Mouse (Mus musculus) CH12.LX (cell line): ENCODE results near the gene Olfr47. TPM values are rescaled to one million over a fixed set of nuclear protein-coding genes. Genes with fewer than 3 reads are reported as not detected.

Source experiments
- DNase-seq: peaks from one replicate; pipeline ENCODE4 v3.0.0-alpha.2; 2013; ENCODE audit errors: extremely low read depth
- H3K27ac ChIP-seq: 2 replicates; pipeline ENCODE4 v1.5.1; 2012; ENCODE audit warnings: low read depth, mild to moderate bottlenecking, control low read depth, moderate library complexity; ENCODE audit not compliant: insufficient read depth
- H3K27me3 ChIP-seq: replicated peaks from 2 replicates; pipeline ENCODE3; 2012; ENCODE audit warnings: inconsistent platforms
- H3K36me3 ChIP-seq, 2 experiments: replicated peaks in 1 of 2; 2 replicates each; pipeline versions ENCODE3 to v1.6.1; 2012; ENCODE audit warnings: inconsistent platforms in 1 of 2, low read length in 1 of 2, mild to moderate bottlenecking in 1 of 2, mixed read lengths in 1 of 2, moderate library complexity in 1 of 2; ENCODE audit not compliant: control insufficient read depth in 1 of 2, insufficient read depth in 1 of 2
- H3K4me1 ChIP-seq, 2 experiments: 2 replicates each; pipeline ENCODE4 v1.6.1; 2012; ENCODE audit warnings: inconsistent platforms in 1 of 2, moderate library complexity in 1 of 2; ENCODE audit not compliant: insufficient read depth in 2 of 2, control insufficient read depth in 1 of 2
- H3K4me2 ChIP-seq: 2 replicates; pipeline ENCODE4 v1.6.1; 2012; ENCODE audit warnings: low read depth, mild to moderate bottlenecking, control low read depth; ENCODE audit not compliant: poor library complexity, insufficient read depth, severe bottlenecking
- H3K4me3 ChIP-seq, 3 experiments: fragments of 150-350 bp in 1 of 3; sonication (generic) in 1 of 3; replicated peaks in 1 of 3; 2 replicates each; pipeline versions ENCODE3 to v1.5.1; 2011 to 2012; ENCODE audit warnings: low read depth in 2 of 3, low read length in 2 of 3, mild to moderate bottlenecking in 2 of 3, moderate library complexity in 2 of 3, control low read depth in 1 of 3, improper control_type of control experiment in 1 of 3, inconsistent platforms in 1 of 3, mixed read lengths in 1 of 3; ENCODE audit not compliant: poor library complexity in 1 of 3
- H3K79me2 ChIP-seq: replicated peaks from 2 replicates; pipeline ENCODE4 v1.6.1; 2012; ENCODE audit warnings: mild to moderate bottlenecking, moderate library complexity; ENCODE audit not compliant: control insufficient read depth, poor library complexity, insufficient read depth, severe bottlenecking; ENCODE audit errors: extremely low read depth
- H3K9ac ChIP-seq: 2 replicates; pipeline ENCODE4 v1.6.1; 2012; ENCODE audit warnings: low read depth, mild to moderate bottlenecking, control low read depth, moderate library complexity; ENCODE audit not compliant: insufficient read depth
- H3K9me3 ChIP-seq: replicated peaks from 2 replicates; pipeline ENCODE3; 2012; ENCODE audit warnings: low read length, inconsistent platforms, mixed read lengths
- BHLHE40 ChIP-seq: IDR thresholded peaks from 2 replicates; pipeline ENCODE4 v1.6.1; 2011; ENCODE audit warnings: mild to moderate bottlenecking, low read depth, low read length, improper control_type of control experiment
- CHD1 ChIP-seq: IDR thresholded peaks from 2 replicates; pipeline ENCODE4 v1.6.1; 2012; ENCODE audit warnings: low read depth, low read length, improper control_type of control experiment, inconsistent platforms
- CHD2 ChIP-seq: IDR thresholded peaks from 2 replicates; pipeline ENCODE4 v1.6.1; 2011; ENCODE audit warnings: low read length, improper control_type of control experiment
- CTCF ChIP-seq, 2 experiments: IDR thresholded peaks in 1 of 2; conservative IDR thresholded peaks in 1 of 2; 2 replicates each; pipeline ENCODE4 v1.5.1; 2011 to 2012; ENCODE audit warnings: low read depth in 2 of 2, low read length in 2 of 2, improper control_type of control experiment in 1 of 2, inconsistent platforms in 1 of 2, mild to moderate bottlenecking in 1 of 2, moderate library complexity in 1 of 2
- E2F4 ChIP-seq: IDR thresholded peaks from 2 replicates; pipeline ENCODE4 v1.6.1; 2011; ENCODE audit warnings: low read depth, low read length, improper control_type of control experiment; ENCODE audit not compliant: insufficient replicate concordance
- ELF1 ChIP-seq: IDR thresholded peaks from 2 replicates; pipeline ENCODE4 v1.6.1; 2014; ENCODE audit warnings: low read depth, mild to moderate bottlenecking, inconsistent platforms, low read length, improper control_type of control experiment
- ETS1 ChIP-seq: conservative IDR thresholded peaks from 2 replicates; pipeline ENCODE4 v1.6.1; 2012; ENCODE audit warnings: low read depth, mild to moderate bottlenecking, inconsistent platforms, low read length, improper control_type of control experiment, moderate library complexity
- GABPA ChIP-seq: IDR thresholded peaks from 2 replicates; pipeline ENCODE4 v1.6.1; 2012; ENCODE audit warnings: low read depth, low read length, improper control_type of control experiment, inconsistent platforms; ENCODE audit not compliant: insufficient replicate concordance
- HCFC1 ChIP-seq: IDR thresholded peaks from 2 replicates; pipeline ENCODE4 v1.6.1; 2012; ENCODE audit warnings: low read depth, mild to moderate bottlenecking, inconsistent platforms, low read length, improper control_type of control experiment
- JUN ChIP-seq: IDR thresholded peaks from 2 replicates; pipeline ENCODE4 v1.6.1; 2011; ENCODE audit warnings: low read depth, mild to moderate bottlenecking, low read length, improper control_type of control experiment, moderate library complexity; ENCODE audit not compliant: insufficient read depth
- JUND ChIP-seq: conservative IDR thresholded peaks from 2 replicates; pipeline ENCODE4 v1.6.1; 2011; ENCODE audit warnings: low read depth, low read length, improper control_type of control experiment
- MAFK ChIP-seq: IDR thresholded peaks from 2 replicates; pipeline ENCODE4 v1.6.1; 2011; ENCODE audit warnings: low read length, improper control_type of control experiment; ENCODE audit not compliant: insufficient replicate concordance
- MEF2A ChIP-seq: IDR thresholded peaks from 2 replicates; pipeline ENCODE4 v1.6.1; 2014; ENCODE audit warnings: low read depth, mild to moderate bottlenecking, inconsistent platforms, low read length, improper control_type of control experiment, borderline replicate concordance
- NELFE ChIP-seq: IDR thresholded peaks from 2 replicates; pipeline ENCODE4 v1.6.1; 2011; ENCODE audit warnings: low read depth, low read length, improper control_type of control experiment
- POLR2AphosphoS2 ChIP-seq: IDR thresholded peaks from 2 replicates; pipeline ENCODE4 v1.6.1; 2011; ENCODE audit warnings: low read depth, low read length, improper control_type of control experiment
- RAD21 ChIP-seq: IDR thresholded peaks from 2 replicates; pipeline ENCODE4 v1.6.1; 2011; ENCODE audit warnings: low read depth, mild to moderate bottlenecking, low read length, improper control_type of control experiment, moderate library complexity
- RCOR1 ChIP-seq: conservative IDR thresholded peaks from 2 replicates; pipeline ENCODE4 v1.6.1; 2012; ENCODE audit warnings: low read depth, mild to moderate bottlenecking, inconsistent platforms, low read length, improper control_type of control experiment
- SIN3A ChIP-seq: IDR thresholded peaks from 2 replicates; pipeline ENCODE4 v1.6.1; 2012; ENCODE audit warnings: low read length, improper control_type of control experiment, inconsistent platforms
- SMC3 ChIP-seq: IDR thresholded peaks from 2 replicates; pipeline ENCODE4 v1.6.1; 2011; ENCODE audit warnings: low read depth, low read length, improper control_type of control experiment
- TBP ChIP-seq: conservative IDR thresholded peaks from 2 replicates; pipeline ENCODE4 v1.6.1; 2011; ENCODE audit warnings: low read depth, low read length, improper control_type of control experiment
- TCF12 ChIP-seq: IDR thresholded peaks from 2 replicates; pipeline ENCODE4 v1.6.1; 2014; ENCODE audit warnings: low read depth, mild to moderate bottlenecking, inconsistent platforms, low read length, improper control_type of control experiment
- UBTF ChIP-seq: IDR thresholded peaks from 2 replicates; pipeline ENCODE4 v1.6.1; 2012; ENCODE audit warnings: low read depth, mild to moderate bottlenecking, inconsistent platforms, low read length, improper control_type of control experiment, moderate library complexity
- USF2 ChIP-seq: conservative IDR thresholded peaks from 2 replicates; pipeline ENCODE4 v1.6.1; 2011; ENCODE audit warnings: low read depth, low read length, improper control_type of control experiment
- ZC3H11A ChIP-seq: IDR thresholded peaks from 2 replicates; pipeline ENCODE4 v1.6.1; 2012; ENCODE audit warnings: low read depth, mild to moderate bottlenecking, inconsistent platforms, low read length, improper control_type of control experiment
- ZMIZ1 ChIP-seq: IDR thresholded peaks from 2 replicates; pipeline ENCODE4 v1.6.1; 2012; ENCODE audit warnings: low read depth, mild to moderate bottlenecking, inconsistent platforms, low read length, improper control_type of control experiment
- dilution Hi-C: fragments of 300-500 bp; cut with MboI; formaldehyde crosslinking; loops from 2 replicates; pipeline ENCODE4 v1.14.3; 2020; ENCODE audit warnings: low sequenced_read_pairs; ENCODE audit not compliant: extremely low pct_unique_long_range_greater_than_20kb, extremely low pct_ligation_motif_present
- in situ Hi-C: fragments of 300-500 bp; cut with MboI; formaldehyde crosslinking; loops from 3 replicates; pipeline ENCODE4 v1.14.3; 2019; ENCODE audit warnings: low sequenced_read_pairs, low pct_ligation_motif_present, low pct_unique_long_range_greater_than_20kb, mixed read lengths
- polyA plus RNA-seq: library from polyadenylated mRNA; unstranded; fragments of >175 nt; gene quantifications from 2 replicates; pipeline ENCODE4 v1.2.1, GENCODE M21; 2012; ENCODE audit warnings: low read depth; ENCODE audit not compliant: insufficient read length
- total RNA-seq, 2 experiments: library from RNA; depleted of rRNA; stranded (reverse); fragments of 300-350 nt in 1 of 2; fragments of >200 nt in 1 of 2; gene quantifications; 2 replicates each; pipeline ENCODE4 v1.2.3; 2012 to 2014

The Olfr47 gene
- total and polyA plus RNA-seq, 3 experiments = not detected

- Histone ChIP-seq H3K4me3 (no peak overlapping the region), H3K27ac (no peak overlapping the region), H3K9ac (no peak overlapping the region), H3K9me3 (no peaks in the 10 kb centered on the region), H3K4me1 (no peaks in the 10 kb centered on the region), H3K36me3 (no peaks in the 10 kb centered on the region), H3K27me3 (no peaks in the 10 kb centered on the region), H3K4me2 (no peak overlapping the region), H3K79me2 (no peaks in the 10 kb centered on the region)
- dilution Hi-C loops (no loop called here), in situ Hi-C loops (no loop called here)
- no peak for TF ChIP-seq ELF1
- no peak for TF ChIP-seq TCF12
- no peak for TF ChIP-seq ETS1
- no peak for DNase-seq
Measured at GRCm38 (mm10) chr6:43198094-43198493, 33.2 kb upstream of the Olfr47 start.

- Histone ChIP-seq H3K36me3 (no peaks in the 10 kb centered on the region), H3K27ac (no peak overlapping the region), H3K9ac (no peak overlapping the region), H3K27me3 (no peaks in the 10 kb centered on the region), H3K4me3 (no peak overlapping the region), H3K4me1 (no peaks in the 10 kb centered on the region), H3K4me2 (no peak overlapping the region), H3K79me2 (no peaks in the 10 kb centered on the region), H3K9me3 (no peaks in the 10 kb centered on the region)
- in situ Hi-C loops = no loop called here
- no peak for TF ChIP-seq CHD2
- no peak for TF ChIP-seq JUN
- no peak for TF ChIP-seq RCOR1
- no peak for TF ChIP-seq USF2
- TF ChIP-seq CHD1 = no peak
- TF ChIP-seq ELF1 = no peak
- no peak for TF ChIP-seq HCFC1
- TF ChIP-seq POLR2AphosphoS2 = no peak
- TF ChIP-seq BHLHE40 = no peak
- TF ChIP-seq JUND = no peak
- TF ChIP-seq SIN3A = no peak
- dilution Hi-C loops = no loop called here
- DNase-seq = no peak
Measured at GRCm38 (mm10) chr6:43202786-43203185, 28.5 kb upstream of the Olfr47 start.

- Histone ChIP-seq H3K27me3 (no peaks in the 10 kb centered on the region), H3K4me3 (no peak overlapping the region), H3K4me2 (no peak overlapping the region), H3K36me3 (no peaks in the 10 kb centered on the region), H3K9me3 (no peaks in the 10 kb centered on the region), H3K9ac (no peak overlapping the region), H3K79me2 (no peaks in the 10 kb centered on the region), H3K4me1 (no peaks in the 10 kb centered on the region), H3K27ac (no peak overlapping the region)
- dilution Hi-C loops = no loop called here
- TF ChIP-seq CTCF (conservative IDR thresholded peaks at IDR 0.05 in 1 of 2, IDR thresholded peaks at IDR 0.05 in 1 of 2; ENCODE audit: low read depth in 2 of 2, low read length in 2 of 2) = no peak
- no peak for TF ChIP-seq RCOR1
- no peak for TF ChIP-seq BHLHE40
- no peak for TF ChIP-seq SIN3A
- TF ChIP-seq JUND = no peak
- no peak for TF ChIP-seq GABPA
- no peak for TF ChIP-seq JUN
- no peak for TF ChIP-seq NELFE
- TF ChIP-seq CHD1 = no peak
- TF ChIP-seq SMC3 = no peak
- TF ChIP-seq UBTF = no peak
- TF ChIP-seq RAD21 = no peak
- TF ChIP-seq MEF2A = no peak
- TF ChIP-seq ETS1 = no peak
- no peak for TF ChIP-seq MAFK
- TF ChIP-seq ZC3H11A = no peak
- TF ChIP-seq TBP = no peak
- no peak for TF ChIP-seq ZMIZ1
- TF ChIP-seq E2F4 = no peak
- no peak for DNase-seq
- in situ Hi-C loops = no loop called here
Measured at GRCm38 (mm10) chr6:43205355-43205754, 26.0 kb upstream of the Olfr47 start.
